Mouse (Mus musculus): ENCODE results near the gene Slfn5.
A peak's percentile ranks its signal among the peaks of the same experiment; 100 is the strongest.
"Not testable (repeated sequence)": the region's sequence is repeated elsewhere in the genome, so short reads cannot be mapped to it uniquely, and the experiment has no call there.

The Slfn5 gene

DNA sequence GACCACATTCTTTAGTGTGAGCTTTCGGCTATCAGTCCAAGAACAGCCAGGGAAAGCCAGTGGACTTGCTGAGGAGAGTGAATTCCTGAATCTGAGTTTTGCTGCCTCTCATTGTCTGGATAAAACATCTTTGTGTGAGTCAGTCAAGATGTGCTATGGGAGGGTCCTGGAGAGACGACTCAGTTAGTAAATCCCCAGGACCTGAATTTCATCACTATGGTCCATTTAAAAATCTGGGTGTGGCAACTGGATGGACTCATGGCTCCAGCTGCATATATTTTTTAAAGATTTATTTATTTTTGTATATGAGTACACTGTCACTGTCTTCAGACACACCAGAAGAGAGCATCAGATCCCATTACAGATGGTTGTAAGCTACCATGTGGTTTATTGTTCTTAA, 5.5 kb upstream of the Slfn5 start:
- DNase-seq (ENCODE audit: low spot score in 2 of 2): no peak

DNA sequence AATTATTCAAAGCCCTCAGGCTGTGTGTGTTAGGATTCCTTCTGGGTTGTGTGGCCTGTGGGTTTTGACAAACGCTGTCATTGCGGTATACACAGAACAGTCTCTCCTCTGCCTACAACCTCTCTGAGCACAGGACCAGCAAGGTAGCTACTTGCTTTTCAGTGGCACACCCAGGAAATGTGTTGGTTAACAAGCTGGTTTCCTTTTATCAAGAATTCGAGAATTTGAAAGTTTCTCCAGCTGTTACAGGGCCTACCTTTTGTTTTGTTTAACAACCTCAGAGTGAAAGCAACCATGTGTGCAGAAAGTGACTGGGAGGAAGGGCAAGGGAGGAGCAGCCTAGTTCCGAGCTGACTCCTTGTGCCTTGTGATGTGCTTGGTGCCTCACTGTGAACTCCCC, 3.7 kb upstream of the Slfn5 start:
- no peak for DNase-seq (ENCODE audit: low spot score in 2 of 2)

DNA sequence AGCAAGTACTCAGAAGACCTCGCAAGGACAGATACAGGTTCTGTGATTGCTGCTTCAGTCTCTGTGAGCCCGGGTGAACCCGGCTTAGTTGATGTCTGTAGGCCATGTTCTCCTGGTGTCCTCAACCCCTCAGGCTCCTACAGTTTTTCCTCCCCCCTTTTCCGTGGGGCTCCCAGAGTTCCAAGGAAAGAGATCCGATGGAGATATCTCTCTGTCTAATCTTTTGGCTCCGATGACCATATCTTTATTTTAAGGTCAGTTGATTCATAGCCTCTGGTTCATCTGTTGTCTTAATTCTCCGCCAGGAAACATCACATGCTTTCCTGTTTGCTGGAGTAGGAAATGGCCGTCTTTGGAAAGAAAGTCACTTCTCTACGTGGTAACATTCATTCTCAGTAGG, 2.1 kb upstream of the Slfn5 start:
- no peak for DNase-seq (ENCODE audit: low spot score in 2 of 2)

DNA sequence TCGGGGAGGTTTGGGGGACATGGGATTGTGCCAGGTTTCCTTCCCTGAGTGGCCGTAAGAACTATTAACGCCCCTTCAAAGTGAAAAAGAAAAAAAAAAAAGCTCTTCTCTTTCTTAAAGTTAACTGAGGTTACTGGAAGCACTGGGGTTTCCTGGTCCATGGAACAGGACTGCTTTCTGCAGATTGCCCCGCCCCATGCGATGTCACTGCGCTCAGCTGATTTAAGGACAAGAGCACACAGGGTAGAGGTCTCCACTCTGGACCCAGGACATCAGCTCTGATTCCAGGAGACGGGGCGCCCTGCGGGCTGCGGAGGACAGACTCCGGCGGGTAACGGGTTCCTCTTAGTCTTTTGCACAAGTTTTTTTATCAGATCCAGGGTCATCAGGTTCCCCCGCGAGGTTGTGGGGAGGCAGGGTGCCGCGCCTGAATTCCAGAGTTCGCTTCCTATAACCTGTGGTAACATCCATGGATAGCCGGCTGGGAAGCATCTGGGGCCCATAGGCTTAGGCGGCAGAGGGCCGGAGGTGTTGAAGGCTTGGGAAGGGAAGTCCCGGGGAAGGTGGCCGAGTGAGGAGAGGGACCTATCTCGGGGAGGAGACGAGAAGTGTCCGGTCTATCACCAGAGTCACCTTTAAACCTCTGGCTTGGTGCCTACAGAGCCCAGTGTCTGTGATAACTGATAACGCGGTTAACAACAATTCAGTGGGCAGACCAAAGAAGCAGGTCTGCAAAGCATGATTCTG, 889 bp downstream of the Slfn5 start:
- DNase-seq (ENCODE audit: low spot score in 2 of 2): no peak

DNA sequence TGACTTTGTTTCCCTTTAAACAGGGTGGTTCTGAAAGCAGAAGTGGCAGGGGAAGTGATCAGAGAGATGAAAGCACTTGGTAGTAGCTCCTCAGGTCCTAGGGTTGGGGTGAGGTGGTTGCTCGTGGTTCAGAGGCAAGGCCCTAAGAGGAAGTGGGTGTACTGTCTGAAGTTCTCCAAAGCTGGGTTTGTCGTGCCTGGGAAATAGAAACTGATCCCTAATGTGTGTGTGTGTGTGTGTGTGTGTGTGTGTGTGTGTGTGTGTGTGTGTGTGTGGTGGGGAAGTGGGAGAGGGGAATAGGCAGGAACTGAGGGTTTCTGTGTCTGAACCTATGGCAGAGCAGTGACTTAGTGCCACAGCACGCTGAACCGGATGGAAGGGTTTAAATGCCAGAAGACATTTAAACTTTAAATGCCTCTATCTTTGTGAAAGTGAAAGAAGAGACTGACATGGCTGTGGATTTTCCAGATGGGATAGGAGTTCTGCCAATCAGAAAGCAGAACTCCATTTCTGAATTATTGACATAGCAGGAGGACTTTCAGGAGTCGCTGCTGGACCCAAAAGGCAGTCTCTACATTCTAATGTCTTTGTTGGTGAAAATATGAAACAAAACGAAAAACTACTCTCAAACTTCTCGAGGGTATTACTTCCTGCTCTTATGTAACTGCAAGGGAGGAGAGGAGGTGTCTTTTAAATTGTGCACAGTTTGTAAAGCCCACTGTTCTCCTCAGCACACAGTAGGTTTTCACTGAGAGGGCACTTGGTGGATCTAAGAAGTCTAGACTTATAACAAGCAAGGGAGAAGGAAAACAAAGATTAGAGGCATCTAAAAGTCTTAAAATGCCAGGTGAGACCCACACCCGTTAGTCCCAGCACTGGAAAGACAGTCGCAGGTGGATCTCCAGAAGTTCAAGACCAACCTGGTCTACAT, 1.7 kb downstream of the Slfn5 start:
- DNase-seq (ENCODE audit: low spot score in 2 of 2): peak in 1 of 2 experiments; percentile 27

DNA sequence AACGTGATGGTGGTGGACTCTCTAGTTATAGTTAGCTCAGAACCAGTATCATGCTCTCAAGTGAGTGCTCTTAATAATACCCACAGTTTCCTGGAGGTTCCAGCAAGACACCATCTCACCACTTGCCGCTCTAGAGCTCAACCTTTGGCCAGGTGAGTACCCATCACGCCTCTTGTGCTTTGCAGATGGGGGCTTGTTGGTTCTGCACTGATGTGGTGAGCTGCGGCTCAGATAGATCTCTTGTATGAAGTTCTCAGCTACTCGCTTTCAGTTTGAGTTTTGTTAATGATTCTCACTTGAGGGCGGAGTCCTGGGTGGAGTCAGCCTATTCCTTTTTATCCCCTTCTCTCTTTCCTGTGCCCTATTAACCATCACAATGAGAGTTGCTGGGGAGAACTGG, 3.5 kb downstream of the Slfn5 start:
- no peak for DNase-seq (ENCODE audit: low spot score in 2 of 2)

DNA sequence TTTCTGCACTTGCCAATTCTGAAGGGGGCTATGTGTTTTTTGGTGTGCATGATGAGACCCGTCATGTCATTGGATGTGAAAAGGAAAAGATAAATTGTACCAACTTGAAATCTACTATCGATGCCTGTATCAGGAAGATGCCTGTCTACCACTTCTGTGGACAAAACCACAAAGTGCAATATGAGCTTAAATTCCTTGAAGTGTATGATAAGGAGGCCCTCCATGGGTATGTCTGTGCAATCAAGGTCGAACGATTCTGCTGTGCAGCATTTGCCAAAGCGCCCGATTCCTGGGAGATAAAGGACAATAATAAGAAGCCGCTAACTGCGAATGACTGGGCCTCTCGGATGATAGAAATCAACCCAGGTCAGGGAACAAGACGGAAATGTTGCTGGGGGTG, 5.8 kb downstream of the Slfn5 start:
- DNase-seq (ENCODE audit: low spot score in 2 of 2): no peak

DNA sequence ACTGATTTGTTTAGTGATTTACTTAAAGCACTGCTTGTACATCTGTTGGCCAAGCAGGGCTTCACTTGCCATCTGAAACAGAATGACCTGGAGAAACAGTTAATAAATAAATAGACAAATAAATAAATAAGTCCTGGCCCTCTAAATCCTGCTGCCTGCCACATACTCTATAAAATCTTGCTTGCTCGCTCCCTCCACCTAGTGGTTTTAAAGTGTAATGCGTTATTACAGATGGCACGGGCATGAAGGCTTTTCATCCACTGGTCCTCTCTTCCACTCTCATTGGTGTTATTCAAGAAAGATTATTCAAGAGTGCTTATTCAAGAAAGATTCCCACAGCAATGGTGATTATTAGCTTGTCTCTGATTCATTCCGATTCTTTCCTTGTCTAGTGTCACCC, 8.5 kb downstream of the Slfn5 start:
- no peak for DNase-seq (ENCODE audit: low spot score in 2 of 2)

DNA sequence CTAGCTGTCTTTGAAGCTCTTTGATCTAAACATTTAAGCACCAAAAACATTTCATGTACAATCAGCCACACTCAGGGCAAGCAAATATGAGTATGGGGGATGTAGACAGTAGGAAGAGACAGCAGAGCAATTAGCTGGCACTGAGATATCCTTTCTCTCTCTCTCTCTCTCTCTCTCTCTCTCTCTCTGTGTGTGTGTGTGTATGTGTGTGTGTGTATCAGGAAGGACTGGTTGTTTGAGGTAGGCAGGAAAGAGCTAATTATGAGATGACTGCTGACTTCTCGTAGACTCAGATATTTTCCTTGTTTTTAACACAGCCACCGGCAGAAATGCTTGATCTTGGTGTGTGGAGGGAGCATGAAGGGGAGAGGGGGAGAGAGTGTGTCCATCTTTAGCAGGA, 10.6 kb downstream of the Slfn5 start:
- DNase-seq (ENCODE audit: low spot score in 2 of 2): no peak

DNA sequence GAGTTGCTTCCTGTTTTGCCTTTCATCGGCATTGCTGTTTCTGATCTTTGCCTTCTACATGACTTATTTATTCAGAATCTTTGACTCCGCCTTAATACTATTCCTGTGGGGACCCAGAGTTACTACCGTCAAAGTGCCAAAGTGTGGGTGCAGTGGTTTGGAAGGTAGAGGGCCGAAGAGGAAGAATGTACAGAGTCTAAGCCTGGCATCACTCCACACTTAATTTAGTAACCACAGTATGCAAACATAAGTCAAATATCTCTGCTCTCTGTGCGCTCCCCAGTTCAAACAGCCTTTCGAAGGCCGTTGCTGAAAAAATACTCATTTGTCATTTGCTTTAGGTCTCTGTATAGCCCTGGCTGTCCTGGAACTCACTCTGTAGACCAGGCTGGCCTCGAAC, 11.1 kb downstream of the Slfn5 start:
- DNase-seq (ENCODE audit: low spot score in 2 of 2): no peak

DNA sequence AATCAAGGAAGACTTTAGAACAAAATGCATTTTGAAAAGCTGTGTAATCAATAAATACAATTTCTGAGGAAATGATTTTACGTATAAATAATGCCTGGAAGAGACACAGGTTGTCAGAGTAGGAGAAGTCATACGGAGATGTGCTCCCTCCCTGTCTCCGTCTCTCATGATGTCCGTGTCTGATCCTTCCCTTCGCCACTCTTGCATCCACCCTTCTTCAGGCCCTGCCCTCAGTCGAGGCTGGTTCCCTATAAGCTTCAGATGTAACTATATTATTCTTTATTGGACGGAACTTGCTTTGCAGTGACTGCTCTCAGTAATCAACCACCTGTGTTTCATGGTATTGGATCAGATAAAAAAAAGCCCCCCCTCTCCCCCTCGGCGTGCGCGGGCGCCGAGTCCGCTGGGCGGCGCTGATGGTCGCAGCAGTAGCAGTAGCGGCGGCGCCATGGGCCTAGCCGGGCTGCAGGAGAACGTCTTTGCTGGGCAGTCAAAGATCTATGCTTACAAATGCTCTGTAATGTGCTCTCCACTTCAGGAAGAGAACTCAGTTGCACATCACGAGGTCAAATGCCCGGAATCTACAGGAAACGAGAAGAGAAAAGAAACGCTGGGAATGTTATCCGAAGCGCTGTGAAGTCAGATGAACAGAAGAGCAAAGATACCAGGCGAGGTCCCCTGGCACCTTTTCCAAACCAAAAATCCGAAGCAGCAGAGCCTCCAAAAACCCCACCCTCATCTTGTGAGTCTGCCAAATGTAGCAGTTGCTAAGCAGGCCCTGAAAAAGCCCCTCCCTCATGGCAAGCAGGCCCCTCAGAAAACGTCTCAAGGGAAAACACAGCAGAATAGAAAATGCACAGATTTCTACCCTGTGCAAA, 19.8 kb downstream of the Slfn5 start:
- no peak for DNase-seq (ENCODE audit: low spot score in 2 of 2)

DNA sequence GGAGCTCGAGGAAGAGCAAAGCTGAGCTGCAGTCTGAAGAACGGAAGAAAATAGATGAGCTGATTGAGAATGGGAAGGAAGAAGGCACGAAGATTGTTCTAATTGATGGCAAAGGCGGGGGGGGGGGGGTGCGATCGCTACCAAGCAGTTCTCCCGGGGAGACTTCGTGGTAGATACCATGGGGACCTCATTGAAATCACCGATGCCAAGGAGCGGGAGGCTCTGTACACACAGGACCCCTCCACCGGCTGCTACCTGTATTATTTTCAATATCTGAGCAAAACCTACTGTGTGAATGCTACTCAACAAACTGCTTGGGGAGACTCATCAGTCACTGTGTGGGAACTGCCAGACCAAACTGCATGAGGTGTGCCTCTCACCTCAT, 20.4 kb downstream of the Slfn5 start:
- DNase-seq (ENCODE audit: low spot score in 2 of 2): no peak

DNA sequence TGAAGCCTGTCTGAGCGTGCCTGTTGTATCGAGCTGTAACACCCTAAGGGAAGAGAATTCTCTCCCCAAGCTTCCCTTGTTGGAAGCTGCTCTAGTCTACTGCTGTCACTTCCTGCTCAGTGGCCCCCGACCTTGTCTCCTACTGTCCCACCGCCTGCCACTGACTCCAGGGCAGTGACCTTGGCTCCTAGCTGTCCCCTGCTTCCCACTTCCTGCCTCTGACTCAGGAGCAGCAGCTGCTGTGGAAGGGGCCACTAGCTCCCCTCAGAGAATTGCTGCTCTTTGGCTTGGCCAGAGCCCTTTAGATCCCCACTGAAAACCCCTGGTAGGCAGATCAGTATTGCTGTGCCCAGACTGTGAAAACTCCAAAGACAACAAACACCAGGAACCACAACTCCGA, 22.8 kb downstream of the Slfn5 start:
- DNase-seq (ENCODE audit: low spot score in 2 of 2): peak in 1 of 2 experiments; percentile 52

DNA sequence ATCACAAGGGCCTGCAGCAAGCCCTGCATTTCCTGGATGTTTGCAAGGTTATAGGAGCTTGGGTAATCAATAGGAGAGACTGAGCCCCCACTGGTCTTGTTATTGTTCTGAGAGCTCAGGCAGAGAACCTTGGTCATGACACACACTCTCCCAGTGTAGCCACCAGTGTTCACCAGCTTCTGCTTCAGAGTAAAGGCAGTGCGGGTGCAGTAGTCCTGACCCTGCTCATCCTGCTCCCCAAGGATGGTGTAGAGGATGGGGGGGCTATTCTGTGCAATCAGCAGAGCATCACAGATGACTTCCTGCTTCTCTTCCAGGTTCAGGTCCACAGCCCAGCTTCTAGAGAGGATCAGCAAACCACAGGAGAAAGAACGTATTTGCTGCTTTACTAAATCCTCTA, 31.3 kb downstream of the Slfn5 start:
- peak in 1 of 2 experiments; percentile 54 for DNase-seq (ENCODE audit: low spot score in 2 of 2)

DNA sequence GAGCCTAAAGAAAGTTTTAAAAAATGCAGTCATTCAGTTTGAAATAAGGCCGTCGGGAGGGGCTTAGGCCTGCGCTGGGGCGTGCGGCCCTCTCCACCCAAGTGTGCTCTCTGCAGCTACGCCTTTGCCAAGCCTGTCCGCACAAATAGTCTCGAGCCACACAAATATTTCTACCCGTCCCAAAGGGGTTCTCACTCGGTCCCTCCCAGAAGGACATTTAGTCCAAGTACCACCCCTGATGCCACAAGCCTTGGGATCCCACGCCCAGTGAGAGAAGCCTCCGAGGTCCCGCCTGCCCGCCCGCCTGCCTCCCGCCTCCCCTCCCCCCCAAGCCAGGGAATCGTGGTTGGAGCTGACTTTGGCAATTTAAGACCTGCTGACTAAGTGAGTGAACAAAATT, 32.0 kb downstream of the Slfn5 start:
- peak in 1 of 2 experiments; percentile 54 for DNase-seq (ENCODE audit: low spot score in 2 of 2)

DNA sequence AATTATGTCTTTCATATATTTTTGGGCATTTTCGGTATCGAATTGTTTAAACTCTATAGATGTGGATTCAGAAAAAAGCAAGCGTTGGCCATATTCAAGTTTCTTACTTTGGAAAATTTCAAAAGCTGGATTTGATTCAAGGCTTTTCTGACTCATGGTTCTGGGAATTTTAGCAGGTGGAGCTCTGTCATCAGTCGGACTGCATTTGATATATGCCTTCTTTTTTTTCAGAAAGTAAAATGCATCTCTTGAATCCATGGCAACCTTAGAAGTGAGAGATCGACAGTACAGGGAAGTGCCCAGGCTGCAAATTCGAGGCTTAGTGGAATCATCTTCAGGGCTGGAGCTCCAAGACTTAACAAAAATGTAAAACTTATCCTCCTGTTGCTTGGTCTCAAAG, 36.5 kb downstream of the Slfn5 start:
- DNase-seq (ENCODE audit: low spot score in 2 of 2): no peak

DNA sequence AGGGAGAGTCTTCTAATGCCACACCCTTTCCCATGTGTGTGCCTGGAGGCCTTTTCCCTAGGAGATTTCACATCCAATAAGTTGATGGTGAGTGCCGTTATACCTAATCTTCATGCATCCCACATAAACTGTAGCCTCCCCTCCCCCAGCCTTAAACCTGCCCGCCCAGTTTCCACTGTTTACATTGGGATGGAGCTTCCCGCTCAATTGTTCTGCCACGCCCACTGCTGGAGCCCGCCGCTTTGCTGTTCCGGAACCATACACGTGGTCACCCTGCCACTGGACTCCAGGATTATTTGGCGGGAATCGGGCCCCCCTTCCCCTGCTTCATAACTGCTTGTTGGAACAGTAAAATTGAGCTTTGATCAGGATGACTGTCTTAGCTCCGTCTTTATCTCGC, 38.2 kb downstream of the Slfn5 start:
- DNase-seq (ENCODE audit: low spot score in 2 of 2): no peak

DNA sequence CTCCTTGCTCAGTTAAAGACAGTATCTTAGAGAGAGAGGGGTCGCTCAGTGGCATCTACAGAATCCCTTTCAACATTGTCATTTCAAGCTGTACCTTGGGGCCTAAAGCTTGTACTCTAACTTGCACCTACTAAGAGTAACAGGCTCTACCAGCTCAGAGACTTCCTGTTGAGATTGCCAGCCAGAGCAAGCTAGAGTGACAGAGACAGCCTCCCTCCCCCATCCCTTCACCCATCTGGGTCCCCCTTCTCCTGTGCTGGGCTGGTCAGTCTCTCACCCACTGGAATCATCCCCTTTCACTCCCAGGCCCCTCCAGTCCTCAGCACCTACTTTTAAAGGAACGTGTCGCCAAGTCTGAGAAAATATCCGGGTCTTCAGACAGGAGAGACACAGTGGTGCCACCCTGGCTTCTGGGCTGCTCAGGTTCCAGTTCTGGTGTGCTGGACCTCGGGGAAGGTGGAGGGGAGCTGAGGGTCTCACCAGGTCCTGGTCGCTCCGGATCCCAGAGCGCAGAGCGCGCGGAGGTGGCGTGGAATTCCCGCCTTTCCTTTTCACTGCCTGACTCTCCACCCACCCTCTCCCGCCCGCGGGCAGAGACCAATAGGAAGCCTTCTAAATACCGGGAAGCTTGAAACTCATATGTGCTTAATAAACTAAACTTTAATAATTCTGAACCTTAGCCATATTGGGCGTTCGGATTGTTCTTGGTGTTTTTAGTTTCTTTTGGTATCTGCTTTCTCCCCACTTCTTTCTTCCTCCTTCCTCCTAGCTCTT, 39.6 kb downstream of the Slfn5 start:
- DNase-seq (ENCODE audit: low spot score in 2 of 2): not testable (repeated sequence)

DNA sequence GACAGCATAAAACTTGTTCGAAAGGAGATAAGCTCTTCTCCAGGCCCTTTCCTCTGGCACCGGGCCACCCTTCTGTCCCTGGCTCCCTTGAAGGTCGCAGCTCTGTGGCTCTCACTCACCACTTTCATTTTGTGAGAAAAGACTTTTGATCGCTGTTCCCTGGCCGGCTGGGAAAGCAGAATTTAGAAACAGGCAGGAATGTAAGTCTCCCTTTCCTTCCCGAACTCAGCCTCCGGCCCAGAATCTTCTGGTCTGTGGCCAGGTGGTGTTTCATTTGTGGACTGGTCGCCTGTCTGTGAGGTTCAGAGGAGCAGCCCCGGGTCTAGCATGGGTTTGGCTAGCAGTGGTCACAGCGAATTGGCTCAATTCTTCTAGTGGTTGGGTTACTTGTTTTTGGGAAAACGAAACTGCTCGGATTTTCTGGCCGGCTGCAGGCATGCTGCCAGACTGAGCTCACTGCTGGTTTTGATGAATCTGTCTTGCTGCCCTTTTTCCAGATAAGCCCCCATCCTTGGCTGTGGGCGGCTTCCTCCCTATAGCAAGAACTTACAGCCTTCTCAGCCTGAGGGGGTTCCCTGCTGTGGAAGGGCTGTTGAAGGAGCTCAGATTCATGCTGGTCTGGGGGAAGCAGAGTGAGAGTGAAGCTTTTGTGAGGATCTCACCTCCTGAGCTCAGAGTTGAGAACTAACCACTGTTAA, 40.5 kb downstream of the Slfn5 start, which contains the start of gene Slfn9:
Gene Slfn9 (minus strand): TSS at position 362 of the 698 bp plus-strand sequence.
- DNase-seq (ENCODE audit: low spot score in 2 of 2): peak; percentile 25 to 55

DNA sequence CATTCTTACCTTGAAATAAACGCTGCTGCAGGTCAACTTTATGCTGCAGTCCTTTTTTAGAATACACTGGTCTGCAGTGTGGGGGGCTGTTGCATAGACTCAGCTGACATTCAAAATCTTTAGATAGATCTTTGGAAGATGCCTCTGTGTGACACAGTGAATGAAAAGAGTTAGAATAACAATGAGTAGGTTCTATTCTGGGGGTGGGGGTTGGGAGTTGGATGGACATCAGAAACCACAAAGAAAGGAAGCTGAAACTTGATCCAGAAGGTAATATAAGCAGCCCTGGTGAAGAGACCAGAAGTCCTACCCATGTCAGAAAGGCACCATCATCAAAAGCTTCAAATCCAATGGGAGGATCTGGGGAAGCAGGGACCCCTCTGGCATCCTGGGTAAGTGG, 62.2 kb downstream of the Slfn5 start:
- DNase-seq (ENCODE audit: low spot score in 2 of 2): peak in 1 of 2 experiments; percentile 3

Data from spleen, postnatal 4 days (tissue).